Mouse (Mus musculus) activated CD4-positive, CD25-positive, alpha-beta regulatory T cell, adult 4 months (primary cell): ENCODE results near the gene Gm49403. TPM values are rescaled to one million over a fixed set of nuclear protein-coding genes. Genes with fewer than 3 reads are reported as not detected.
"Not testable (repeated sequence)": the region's sequence is repeated elsewhere in the genome, so short reads cannot be mapped to it uniquely, and the experiment has no call there.

ENCODE experiments used
- ATAC-seq: one replicate; pipeline ENCODE4 v1.8.0; 2017
- polyA plus RNA-seq, 2 experiments: library from polyadenylated mRNA; unstranded; fragments of 100-300 nt; shearing (Covaris generic); gene quantifications; one replicate each; pipeline ENCODE4 v1.2.1; 2017

The Gm49403 gene
- not detected for polyA plus RNA-seq

DNA sequence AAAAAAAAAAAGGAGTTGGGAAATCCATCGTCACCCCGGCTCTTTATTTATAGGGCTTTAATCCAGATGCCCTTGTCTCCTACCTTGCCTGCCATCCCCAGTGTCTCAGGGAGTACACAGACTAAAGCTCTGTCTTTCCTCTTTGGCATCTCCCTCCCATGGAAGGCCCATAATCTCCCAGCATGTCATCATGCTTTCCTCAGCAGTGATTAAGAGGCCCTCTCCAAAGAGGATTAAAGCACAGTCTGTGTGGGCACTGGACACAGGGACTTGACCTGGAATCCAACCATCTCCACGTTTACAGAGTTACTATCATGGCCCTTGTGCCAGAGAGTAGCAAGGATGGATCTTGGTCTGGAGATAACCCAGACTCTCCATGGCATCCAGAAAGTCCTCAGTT, at the start of gene Gm49403, which contains the start of gene Lbhd1:
Gene Gm49403 (plus strand): TSS at position 315 of the 400 bp plus-strand sequence.
Gene Lbhd1 (plus strand): TSS at position 117 of the 400 bp plus-strand sequence.
- ATAC-seq = no peak

DNA sequence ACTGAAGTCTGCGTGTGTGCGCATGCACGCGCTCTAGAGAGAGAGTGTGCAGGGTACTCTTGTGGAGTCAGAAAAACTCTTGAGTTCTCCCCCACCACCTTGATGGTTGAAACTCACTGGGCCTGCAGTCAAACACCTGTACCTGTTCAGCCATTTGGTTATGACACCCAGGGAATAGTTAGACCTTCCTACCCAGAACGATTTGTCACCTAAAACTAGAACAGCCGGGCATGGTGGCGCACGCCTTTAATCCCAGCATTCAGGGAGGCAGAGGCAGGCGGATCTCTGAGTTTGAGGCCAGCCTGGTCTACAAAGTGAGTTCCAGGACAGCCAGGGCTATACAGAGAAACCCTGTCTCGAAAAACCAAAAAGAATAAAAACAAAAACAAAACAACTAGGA, 47.4 kb upstream of the Gm49403 start:
- ATAC-seq = not testable (repeated sequence)

DNA sequence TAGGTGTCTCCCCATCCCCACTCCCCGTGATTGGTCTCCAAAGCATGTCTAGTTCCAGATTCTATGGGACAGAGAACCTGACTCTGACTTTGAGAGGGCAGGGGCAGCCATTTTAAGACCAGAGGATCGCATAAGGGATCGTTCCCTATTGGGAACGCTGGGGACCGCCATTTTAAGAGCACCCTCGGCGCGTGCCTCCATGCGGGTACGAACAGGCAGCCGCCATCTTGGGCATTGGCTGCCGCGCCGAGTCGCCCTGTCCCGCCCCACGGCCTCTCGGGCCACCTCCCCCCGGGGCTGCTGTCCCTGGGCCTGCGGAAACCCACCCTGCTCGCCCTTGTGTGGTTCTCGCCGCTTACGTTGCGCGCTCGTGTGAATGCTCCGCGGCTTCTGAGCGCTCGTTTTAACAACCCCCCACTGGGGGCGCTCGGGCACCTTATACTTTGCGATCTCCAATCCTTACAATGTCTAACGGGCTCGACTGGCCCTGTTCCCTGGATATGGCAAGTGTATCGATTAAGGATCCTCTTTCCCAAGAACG, 46.4 kb upstream of the Gm49403 start, which contains the start of gene Bscl2:
Gene Bscl2 (plus strand): TSS at position 217 of the 541 bp plus-strand sequence.
- ATAC-seq = peak; percentile 67

DNA sequence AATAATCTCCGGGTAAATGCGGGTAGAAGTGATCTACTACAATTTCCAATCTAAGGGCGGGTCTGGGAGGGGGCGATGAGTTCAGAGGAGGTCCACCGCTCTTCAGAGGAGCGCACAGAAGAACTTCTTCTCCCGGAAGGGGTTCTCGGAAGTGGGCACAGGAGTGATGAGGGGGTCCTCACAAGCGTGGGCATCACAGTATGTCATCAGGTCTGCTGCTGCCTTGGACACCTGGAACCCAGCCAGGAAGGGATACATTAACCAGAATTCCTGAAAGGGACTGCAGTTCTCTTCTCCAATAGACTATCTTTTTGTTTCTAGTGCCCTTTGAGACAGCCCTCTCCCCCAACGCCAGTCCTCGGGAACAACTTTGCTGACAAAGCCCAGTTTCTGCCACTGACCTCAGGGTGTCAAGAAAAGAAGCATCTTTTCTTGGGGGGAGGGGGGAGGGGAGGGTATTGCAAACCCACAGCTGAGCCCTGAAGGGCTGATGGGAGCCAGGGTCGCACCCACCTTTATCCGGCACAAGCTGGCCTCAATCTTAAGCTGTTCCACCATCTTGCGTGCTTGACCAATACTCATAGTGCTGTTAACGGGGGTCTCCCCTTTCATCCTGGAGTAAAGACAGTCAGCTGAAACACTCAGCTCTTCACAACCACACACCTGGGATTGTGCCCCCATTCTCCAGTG, 45.5 kb upstream of the Gm49403 start:
- no peak for ATAC-seq

DNA sequence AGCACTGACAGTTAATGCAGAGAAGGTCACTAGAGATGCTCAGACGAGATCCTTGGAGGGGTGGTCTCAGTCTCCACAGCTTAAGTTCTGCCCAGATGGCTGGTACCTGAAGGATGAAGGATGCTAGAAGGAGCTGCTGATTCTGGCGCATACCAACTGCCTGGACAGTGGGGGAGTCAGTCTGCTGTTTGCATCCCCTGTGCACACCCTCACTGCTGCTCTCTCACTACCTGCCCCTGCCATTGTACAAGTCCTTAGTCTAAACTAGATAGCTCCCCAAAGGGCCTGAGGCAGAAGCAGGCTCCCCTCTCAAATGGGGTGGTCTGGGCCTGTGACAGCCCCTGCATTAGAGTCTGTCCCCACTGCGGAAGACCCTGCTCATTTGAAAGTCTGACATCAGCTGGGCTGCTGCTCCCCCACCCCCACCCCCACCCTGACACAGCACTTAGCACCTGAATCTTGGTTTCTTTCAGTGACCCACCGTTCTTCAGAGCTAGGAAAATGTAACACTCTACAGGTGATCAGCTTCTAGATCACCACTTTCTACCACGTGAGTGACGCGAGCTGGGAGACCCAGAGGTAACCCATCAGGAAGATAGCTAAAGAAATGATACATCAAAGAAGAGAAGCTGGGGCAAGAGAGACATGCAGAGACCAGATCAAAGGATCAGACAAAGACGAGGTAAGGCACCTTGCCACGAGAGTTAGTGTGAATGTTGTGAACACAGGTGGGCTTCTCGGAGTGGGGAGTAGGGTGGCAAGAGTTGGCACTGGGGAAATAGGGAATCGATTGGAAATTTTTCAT, 44.4 kb upstream of the Gm49403 start, which contains the start of gene Gng3:
Gene Gng3 (minus strand): TSS at position 92 of the 805 bp plus-strand sequence.
- no peak for ATAC-seq

DNA sequence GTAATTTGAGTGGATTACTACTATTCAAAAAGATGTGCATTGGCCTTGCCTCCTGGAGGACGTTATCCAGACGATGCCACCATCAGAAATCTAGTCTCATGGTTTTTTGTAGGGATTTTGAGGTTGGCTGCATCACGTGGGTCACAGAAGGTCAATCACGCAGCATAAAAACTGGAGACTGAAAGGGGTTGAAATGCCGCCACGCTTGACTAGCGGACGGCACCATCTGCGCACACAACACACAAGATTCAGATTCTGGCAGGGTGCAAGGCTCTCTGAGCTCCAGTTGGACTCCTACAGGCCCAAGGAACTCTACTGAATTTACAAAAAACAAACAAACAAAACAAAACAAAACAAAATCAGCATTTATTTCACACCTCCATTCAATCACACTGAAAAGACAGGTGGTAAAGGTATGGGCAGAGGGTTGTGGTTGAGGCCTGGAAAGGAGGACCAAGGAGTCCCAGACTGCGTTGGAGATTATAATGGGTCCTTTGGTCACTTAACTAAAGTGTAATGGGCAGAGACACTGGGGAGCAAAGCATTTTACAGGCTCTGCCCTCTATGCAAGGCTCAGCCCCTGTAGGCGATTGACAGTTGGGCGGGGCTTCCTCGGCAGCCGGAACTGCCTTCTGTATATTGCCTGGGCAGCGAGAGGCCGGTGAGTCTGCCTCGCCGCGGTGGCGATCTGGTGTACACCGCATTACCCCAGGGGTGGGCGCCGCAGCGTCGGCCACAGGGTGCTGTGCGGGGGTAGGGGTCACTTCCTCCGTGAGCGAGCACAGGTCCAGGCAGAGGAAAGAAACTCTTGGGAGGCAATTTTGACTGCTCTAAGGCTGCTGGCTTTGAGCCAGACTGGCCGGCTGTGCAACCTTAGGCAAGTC, 43.6 kb upstream of the Gm49403 start:
- peak; percentile 17 for ATAC-seq

DNA sequence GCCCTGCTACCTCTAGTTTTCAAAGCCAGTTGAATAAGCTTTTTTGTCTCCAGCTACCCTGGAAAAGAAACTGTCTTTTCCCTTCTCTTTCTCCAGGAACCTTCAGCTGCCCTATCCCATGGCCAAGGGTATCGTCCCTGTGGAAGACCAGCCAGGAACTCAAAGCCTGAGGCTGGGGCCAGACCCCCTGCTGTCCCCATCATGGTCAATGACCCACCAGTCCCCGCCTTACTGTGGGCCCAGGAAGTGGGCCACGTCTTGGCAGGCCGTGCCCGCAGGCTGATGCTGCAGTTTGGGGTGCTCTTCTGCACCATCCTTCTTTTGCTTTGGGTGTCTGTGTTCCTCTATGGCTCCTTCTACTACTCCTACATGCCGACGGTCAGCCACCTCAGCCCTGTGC, 42.7 kb upstream of the Gm49403 start:
- no peak for ATAC-seq

DNA sequence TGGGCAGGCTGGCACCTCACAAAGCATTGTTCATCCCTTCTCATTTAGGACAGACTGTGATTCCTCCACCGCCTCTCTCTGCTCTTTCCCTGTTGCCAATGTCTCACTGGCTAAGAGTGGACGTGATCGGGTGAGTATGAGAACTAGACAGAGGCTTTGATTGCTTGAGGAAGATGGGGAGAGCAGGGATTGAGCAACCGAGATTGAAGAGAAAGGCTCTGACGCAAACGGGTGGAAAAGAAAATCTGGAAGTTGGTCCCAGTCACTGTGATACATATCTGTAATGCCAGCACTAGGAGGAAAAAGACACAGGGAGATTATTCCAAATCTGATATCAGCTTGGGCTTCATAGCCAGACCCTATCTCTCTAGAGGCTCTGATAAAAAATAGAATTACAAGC, 40.8 kb upstream of the Gm49403 start:
- no peak for ATAC-seq

DNA sequence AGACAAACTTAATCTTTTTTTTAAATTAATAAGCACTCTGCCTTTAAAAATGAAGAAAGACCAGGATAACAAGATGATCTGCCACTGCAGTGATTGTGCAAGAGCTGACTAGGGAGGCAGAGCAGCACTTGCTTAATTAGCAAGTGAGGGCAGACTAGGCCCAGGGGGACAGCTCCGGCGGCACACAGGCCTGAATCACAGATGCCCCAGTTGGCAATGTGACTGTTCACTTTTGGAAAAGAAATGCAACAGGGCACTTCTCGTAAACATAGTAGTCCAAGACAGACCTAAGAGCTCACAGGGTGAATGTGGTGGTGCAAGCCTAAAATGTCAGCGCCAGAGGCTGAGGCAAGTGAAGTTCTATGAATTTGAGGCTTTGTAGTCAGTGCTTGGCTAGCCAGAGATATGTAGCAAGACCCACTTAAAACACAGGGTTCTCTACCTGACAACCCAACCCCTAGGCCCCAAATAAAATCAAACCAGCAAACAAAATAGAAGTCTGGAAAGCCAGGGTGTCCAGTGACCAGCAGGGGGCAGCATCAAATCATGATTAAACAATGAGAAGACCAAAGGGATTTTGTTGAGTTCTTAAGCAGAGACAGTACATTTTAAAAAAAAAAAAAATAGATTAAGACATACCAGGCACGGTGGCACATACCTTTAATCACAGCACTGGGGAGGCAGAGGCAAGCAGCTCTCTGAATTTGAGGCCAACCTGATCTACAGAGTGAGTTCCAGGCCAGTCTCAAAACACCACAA, 39.2 kb upstream of the Gm49403 start:
- ATAC-seq = no peak

DNA sequence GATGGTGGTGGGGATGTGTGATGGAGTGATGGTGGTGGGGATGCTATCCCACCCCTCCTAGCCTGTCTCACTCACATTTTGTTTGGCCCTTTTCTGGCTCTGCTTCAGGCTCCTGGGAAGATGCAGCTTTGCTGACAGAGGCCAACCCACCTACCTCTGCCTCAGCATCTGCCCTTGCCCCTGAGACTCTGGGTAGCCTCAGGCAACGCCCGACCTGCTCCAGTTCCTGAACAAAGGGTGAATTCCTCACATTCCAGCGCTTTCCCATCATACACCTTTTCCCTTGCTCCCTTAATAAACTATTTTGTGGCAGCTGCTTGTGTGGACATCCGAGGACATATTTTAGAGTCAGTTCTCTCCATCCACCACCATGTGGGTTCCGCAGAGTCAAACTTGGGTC, 35.4 kb upstream of the Gm49403 start:
- ATAC-seq = no peak

DNA sequence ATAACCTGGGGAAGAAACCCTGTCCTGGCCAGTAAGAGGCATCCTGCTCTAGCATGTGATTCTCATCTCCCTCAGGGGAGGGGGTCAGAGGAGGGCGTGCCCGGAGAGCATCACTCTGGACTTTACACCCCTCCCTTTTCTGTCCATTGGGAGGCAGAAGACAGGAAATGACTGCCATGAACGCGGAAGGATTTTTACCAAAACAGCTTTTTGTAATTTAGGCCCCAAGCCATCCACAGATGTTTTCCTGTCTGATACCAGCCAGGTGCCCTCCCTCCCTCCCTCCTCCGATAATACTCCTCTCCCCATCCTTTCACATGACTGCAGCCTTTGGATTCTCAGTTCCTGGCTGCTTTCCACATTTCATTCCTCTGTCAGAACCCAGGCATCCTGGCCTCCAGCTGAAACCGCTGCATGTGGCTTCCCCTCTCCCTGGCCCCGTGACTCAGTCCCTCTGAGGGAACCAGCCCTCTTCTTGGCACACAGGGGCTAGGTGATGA, 33.3 kb upstream of the Gm49403 start, which contains the start of gene Lrrn4cl:
Gene Lrrn4cl (plus strand): TSS at position 367 of the 500 bp plus-strand sequence.
- ATAC-seq = no peak

DNA sequence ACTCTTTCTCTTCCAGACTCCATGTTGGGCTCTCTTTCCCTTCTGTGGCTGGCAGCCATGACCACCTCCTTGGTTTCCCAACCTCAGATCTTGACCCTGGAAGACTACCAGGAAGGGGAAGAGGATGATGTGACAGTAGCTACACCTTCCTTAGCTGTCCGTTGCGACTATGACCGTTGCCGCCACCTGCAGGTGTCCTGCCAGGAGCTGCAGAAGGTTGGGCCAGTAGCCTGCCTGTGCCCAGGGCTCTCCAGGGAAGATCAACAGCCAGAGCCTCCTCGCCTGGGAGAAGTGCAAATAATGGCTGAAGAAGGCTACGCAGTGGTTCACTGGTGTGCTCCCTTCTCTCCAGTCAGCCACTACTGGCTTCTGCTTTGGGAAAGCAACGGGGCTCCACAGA, 32.1 kb upstream of the Gm49403 start:
- no peak for ATAC-seq

DNA sequence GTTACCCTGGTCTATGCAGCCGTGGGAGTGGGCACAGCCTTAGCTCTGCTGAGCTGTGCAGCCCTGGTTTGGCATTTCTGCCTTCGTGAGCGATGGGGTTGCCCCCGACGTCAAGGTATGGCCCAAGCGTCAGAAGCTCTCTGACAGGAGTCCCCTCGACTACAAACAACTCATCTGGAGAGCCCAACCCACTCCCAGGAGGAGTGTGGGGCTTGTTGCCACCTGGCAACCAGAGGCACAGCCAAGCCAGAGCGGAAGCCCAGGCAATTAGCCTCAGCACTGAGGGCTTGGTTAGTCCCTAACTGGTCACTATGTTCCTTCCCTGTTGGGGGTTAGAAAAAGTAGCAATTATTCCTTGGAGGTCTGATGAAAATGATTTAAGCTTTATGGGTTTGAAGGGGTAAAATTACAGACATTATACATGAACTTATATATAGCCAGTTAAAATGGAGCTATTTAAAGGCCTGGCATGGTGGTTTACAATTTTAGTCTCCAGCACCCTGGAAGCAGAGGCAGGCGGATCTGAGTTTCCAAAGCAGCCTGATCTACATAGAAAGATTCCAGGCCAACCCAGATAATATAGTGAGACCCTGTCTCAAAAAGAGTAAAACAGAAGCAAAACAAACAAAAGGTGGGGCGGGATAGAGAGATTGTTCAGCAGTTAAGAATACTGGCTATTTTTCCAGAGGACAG, 31.3 kb upstream of the Gm49403 start:
- no peak for ATAC-seq

DNA sequence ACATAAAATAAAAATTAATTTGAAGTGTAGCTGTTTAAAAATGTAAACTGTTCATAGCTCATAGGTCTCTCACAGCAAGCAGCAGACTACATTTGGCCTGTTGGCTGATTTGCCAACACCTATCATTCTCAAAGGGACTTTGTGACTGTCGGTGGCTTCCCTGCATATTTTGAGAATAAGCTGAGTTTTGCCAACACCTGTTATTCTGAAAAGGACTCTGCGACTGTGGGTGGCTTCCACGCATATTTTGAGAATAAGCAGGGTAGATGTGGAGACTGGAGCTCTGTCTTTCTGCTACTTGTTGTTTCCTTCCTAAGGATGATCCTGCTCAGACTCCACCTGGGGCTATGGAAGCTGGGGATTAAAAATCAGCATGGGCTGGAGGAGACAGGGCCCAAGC, 30.6 kb upstream of the Gm49403 start:
- no peak for ATAC-seq

DNA sequence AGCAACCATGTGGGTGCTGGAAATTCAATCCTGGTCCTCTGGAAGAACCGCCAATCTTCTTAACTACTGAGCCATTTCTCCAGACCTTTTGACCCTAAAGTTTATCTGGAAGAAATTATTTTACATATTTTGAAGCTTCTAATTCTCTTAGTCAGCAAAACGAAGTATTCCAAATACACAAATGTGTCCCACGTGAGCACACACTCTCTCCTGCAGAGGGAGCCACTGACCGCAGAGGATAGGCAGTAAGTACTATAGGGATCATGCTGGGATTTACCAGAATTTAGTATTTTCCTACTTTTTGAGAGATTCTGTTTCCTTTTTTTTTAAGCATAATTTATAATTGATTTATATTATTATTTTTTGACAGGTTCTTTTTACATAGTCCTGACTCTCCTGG, 26.0 kb upstream of the Gm49403 start:
- ATAC-seq = no peak

DNA sequence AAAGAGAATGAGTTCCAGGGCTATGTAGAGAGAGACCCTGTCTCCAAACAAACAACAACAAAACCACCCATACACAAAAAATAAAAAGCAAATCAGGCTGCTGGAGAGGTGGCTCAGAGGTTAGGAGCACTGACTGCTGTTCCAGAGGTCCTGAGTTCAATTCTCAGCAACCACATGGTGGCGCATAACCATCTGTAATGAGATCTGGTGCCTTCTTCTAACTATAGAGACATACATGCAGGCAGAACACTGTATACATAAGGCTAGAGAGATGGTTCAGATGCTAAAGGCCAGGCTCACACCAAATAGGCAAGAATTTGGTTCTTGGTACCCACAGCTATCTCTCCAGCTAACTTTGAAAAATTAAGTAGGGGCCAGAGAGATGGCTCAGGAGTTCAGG, 24.7 kb upstream of the Gm49403 start:
- ATAC-seq = no peak

DNA sequence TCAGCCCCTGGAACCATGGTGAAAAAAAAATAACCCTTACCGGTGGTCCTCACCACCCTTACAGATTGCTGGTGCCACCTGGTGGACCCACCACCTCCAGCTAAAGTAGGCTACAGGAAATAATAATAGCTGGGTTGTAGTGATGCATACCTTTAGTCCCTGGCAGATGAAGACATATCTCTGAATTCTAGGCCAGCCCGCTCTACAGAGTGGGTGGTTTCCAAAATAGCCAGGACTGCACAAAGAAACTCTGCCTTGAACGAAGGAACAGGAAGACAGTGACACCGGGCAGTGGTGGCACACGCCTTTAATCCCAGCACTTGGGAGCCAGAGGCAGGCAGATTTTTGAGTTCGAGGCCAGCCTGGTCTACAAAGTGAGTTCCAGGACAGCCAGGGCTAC, 19.5 kb upstream of the Gm49403 start:
- no peak for ATAC-seq

DNA sequence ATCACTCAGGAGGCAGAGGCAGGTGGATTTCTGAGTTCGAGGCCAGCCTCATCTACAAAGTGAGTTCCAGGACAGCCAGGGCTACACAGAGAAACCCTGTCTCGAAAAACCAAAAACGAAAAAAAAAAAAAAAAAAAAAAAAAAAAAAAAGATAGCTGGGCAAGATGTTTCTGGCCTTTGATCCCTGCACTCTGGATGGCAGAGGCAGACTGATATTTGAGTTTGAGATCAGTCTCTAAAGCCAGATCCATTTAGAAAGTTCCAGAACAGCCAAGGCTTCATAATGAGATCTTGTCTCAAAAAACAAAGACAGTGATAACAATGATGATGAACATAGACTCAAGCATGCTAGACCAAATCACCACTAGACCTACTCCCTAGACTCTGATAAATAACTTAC, 13.3 kb upstream of the Gm49403 start:
- not testable (repeated sequence) for ATAC-seq

DNA sequence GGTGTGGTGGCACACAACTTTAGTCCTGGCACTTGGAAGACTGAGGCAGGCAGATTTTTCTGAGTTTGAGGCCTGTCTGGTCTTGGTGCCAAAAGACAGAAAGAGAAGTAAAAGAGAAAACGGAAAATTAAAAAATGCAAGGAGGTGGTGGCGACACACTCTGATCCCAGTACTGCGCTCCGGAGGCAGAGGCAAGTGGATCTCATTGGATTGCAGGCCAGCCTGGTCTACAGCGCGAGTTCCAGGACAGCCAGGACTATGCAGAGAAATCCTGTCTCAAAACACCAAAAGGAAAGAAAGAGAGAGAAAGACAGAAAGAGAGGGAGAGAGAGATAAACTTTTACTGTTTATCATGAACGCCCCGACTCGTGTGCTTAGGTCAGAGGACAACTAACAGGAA, 12.9 kb upstream of the Gm49403 start:
- ATAC-seq = no peak

DNA sequence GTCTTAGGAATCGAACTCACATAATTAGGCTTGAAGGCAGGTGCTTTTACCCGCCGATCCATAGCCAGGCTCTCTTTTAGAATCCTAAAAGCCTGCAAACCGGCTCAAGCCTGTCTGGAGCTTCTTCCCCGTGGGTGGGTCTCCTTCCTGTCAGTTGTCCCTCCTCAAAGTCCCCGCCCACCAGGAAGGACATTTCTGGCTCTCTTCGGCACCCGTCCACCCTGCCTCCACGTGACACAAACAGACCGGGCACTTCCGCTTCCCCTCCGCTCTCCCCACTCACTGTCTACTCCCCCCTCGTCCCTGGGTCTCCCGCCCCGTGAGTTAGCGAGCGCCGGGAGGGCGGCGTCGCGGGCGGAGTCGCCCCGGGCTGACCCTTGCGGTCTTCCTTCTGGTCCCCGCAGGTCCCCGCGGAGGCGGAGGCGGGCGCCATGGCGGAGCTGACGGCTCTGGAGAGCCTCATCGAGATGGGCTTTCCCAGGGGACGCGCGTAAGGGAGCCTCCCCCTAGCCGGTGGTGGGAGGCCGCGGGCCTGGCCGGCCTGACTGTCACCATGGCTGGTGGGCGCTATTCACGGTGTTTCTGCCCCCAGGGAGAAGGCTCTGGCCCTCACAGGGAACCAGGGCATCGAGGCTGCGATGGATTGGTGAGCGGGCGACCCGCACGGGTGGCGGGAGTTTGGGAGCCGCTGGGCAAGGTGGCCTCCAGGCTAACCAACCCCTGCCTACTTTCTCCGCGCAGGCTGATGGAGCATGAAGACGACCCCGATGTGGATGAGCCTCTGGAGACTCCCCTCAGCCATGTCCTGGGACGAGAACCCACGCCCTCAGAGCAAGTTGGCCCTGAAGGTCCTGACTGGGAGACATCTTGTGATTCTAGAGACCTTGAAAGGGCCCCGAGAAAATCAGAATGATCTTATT, 12.2 kb upstream of the Gm49403 start, which contains the start of gene Ubxn1:
Gene Ubxn1 (plus strand): TSS at position 230 of the 920 bp plus-strand sequence.
- peak; percentile 93 for ATAC-seq
